Mouse (Mus musculus): ENCODE measurements around the gene Clgn. TPM values are rescaled to one million over a fixed set of nuclear protein-coding genes. Genes with fewer than 3 reads are reported as not detected.
A peak's percentile ranks its signal among the peaks of the same experiment; 100 is the strongest.

Clgn gene
- polyA plus RNA-seq, 1 experiment = 0.06 TPM

DNA sequence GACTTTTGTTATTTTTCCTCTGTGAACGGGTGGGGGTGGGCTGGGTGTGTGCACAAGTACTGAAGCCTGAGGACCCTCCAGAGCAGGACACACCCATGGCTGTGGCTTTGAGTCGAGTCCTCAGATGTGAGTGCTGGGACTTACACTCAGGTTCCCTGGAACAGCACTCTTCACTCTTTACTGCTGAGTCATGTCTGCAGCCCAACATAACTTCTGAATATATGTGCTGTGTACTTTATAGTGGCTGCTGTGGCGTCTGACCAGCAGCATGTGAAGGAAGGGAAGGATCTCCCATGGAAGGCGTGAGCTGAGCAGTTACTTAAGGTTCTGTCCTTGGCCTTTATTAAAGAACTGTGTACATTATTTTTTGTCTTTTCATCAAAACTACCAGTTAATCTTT lies 9.5 kb upstream of the Clgn start:
- H3K4me1 ChIP-seq (ENCODE audit: control insufficient read depth, insufficient read depth, low read length) = no peaks in the 10 kb centered on the region
- no peak overlapping the region for H3K4me3 ChIP-seq (ENCODE audit: insufficient read depth, low read depth, low read length)
- no peaks in the 10 kb centered on the region for H3K36me3 ChIP-seq (ENCODE audit: control insufficient read depth, insufficient read depth, low read length)
- WGBS = 67% methylated on average over 4 of the region's 4 CpGs
- H3K27ac ChIP-seq (ENCODE audit: insufficient read depth, low read depth, low read length) = no peak overlapping the region
- no peak for DNase-seq
- TF ChIP-seq POLR2A (IDR thresholded peaks at IDR 0.05; ENCODE audit: low read depth, low read length) (no peak), CTCF (conservative IDR thresholded peaks at IDR 0.05; ENCODE audit: insufficient read depth, insufficient read length, low read depth, low read length) (no peak)
- no peaks in the 10 kb centered on the region for H3K27me3 ChIP-seq (replicated peaks; ENCODE audit: control insufficient read depth, insufficient read depth, low read length)

DNA sequence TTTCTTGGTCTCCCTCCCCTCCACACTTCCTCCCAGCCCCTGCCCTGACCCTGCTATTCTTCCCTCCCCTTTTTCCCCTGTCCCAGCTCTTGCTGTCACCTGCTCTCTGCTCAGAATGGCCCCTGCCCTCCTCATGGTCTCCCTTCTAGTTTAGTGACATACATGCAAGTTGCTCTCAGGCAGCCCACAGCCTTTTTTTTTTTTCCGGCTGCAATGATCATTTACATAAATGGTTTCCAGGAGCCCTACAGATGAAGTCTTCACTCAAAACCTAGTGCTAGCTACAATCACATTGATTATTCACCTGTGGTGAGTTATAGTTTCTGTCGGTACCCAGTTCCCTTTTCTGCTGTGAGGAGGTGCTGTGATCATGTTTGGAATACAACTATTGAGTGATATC lies 8.7 kb upstream of the Clgn start:
- WGBS = 84% methylated on average over 2 of the region's 2 CpGs
- Histone ChIP-seq H3K4me3 (ENCODE audit: insufficient read depth, low read depth, low read length) (no peak overlapping the region), H3K4me1 (ENCODE audit: control insufficient read depth, insufficient read depth, low read length) (no peaks in the 10 kb centered on the region), H3K27ac (ENCODE audit: insufficient read depth, low read depth, low read length) (no peak overlapping the region), H3K27me3 (replicated peaks; ENCODE audit: control insufficient read depth, insufficient read depth, low read length) (no peaks in the 10 kb centered on the region), H3K36me3 (ENCODE audit: control insufficient read depth, insufficient read depth, low read length) (no peaks in the 10 kb centered on the region)
- no peak for DNase-seq
- no peak for TF ChIP-seq POLR2A (IDR thresholded peaks at IDR 0.05; ENCODE audit: low read depth, low read length)
- TF ChIP-seq CTCF (conservative IDR thresholded peaks at IDR 0.05; ENCODE audit: insufficient read depth, insufficient read length, low read depth, low read length) = no peak

DNA sequence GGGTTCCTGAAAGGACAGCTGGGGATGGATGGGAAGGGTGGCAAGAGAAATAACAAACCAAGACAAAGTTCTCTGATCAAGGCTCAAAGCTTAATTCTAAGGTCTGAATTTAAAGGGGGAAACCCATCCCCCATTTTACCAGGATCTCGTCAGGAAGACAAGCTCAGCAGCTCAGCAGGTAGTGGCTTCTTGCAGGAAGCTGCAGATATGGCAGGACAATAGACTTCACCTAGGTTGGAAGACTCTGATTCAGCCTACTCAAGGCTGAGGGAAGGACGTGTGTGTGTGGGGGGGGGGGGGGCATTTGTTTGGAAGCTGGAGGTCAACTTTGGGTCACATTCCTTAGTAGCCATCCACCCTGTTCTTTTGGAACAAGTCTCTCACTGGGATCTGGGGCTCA lies 6.8 kb upstream of the Clgn start:
- 38% methylated on average over 2 of the region's 2 CpGs for WGBS
- DNase-seq = no peak
- Histone ChIP-seq H3K27me3 (replicated peaks; ENCODE audit: control insufficient read depth, insufficient read depth, low read length) (no peaks in the 10 kb centered on the region), H3K4me1 (ENCODE audit: control insufficient read depth, insufficient read depth, low read length) (no peaks in the 10 kb centered on the region), H3K27ac (ENCODE audit: insufficient read depth, low read depth, low read length) (no peak overlapping the region), H3K4me3 (ENCODE audit: insufficient read depth, low read depth, low read length) (no peak overlapping the region), H3K36me3 (ENCODE audit: control insufficient read depth, insufficient read depth, low read length) (no peaks in the 10 kb centered on the region)
- TF ChIP-seq CTCF (conservative IDR thresholded peaks at IDR 0.05; ENCODE audit: insufficient read depth, insufficient read length, low read depth, low read length) = no peak
- no peak for TF ChIP-seq POLR2A (IDR thresholded peaks at IDR 0.05; ENCODE audit: low read depth, low read length)

DNA sequence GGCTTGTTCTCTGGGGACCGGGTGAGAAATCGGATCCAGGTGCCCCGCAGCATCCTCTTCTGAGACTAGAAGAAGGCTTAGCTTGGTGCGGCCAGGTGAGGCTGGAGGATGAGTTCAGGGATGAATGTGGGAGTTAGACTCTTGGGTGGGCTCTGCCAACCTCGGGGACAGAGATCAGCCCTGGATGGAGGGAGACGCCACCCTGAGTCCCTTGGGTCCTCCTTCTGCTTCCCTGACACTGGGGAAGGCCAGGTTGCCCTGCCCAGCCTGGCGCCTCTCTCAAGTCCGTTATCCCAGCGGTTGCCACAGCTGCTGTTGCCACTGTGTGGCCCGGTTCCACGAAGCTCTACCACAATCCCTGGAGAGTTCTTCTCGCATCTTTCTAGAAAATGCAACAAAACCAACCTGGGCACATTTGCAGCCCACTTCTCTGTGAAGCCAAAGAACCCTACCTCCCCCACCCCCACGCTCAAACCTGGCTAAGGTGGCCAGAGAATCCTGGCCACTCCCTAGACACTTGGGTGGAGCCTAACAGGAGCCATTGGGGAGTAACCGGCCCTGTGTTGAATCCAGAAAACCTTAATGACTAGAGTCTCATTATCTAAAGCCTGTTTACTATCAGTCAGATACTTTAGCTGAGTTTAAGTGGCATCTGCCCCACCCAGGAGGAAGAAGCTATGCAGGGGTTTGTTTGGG lies 487 bp downstream of the Clgn start:
- H3K4me3 ChIP-seq (ENCODE audit: insufficient read depth, low read depth, low read length) = no peak overlapping the region
- WGBS = 10% methylated on average over 14 of the region's 14 CpGs
- H3K27me3 ChIP-seq (replicated peaks; ENCODE audit: control insufficient read depth, insufficient read depth, low read length) = peaks cover 1% of the 10 kb centered on the region
- H3K36me3 ChIP-seq (ENCODE audit: control insufficient read depth, insufficient read depth, low read length) = no peaks in the 10 kb centered on the region
- no peaks in the 10 kb centered on the region for H3K4me1 ChIP-seq (ENCODE audit: control insufficient read depth, insufficient read depth, low read length)
- TF ChIP-seq CTCF (conservative IDR thresholded peaks at IDR 0.05; ENCODE audit: insufficient read depth, insufficient read length, low read depth, low read length) = no peak
- no peak for TF ChIP-seq POLR2A (IDR thresholded peaks at IDR 0.05; ENCODE audit: low read depth, low read length)
- DNase-seq = no peak
- H3K27ac ChIP-seq (ENCODE audit: insufficient read depth, low read depth, low read length) = no peak overlapping the region

DNA sequence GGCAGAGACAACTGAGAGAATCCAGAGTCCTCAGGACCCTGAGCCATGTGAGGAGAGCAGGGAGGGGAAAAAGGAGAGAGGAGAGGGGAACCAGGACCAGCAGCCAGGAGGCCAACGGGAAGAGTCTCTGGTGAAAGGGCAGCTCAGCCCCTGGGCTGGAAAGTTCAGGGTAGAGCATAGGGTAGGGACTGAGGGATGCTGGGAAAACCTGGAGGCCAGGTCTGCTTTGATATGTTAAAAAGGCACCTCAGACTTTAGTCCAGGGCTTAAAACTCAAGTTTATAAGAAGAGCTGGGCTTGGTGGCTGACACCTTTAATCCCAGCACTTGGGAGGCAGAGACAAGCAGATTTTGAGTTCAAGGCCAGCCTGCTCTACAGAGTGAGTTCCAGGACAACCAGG lies 2.9 kb downstream of the Clgn start:
- Histone ChIP-seq H3K27ac (ENCODE audit: insufficient read depth, low read depth, low read length) (no peak overlapping the region), H3K4me1 (ENCODE audit: control insufficient read depth, insufficient read depth, low read length) (no peaks in the 10 kb centered on the region), H3K4me3 (ENCODE audit: insufficient read depth, low read depth, low read length) (no peak overlapping the region), H3K36me3 (ENCODE audit: control insufficient read depth, insufficient read depth, low read length) (no peaks in the 10 kb centered on the region), H3K27me3 (replicated peaks; ENCODE audit: control insufficient read depth, insufficient read depth, low read length) (peaks cover 1% of the 10 kb centered on the region)
- TF ChIP-seq CTCF (conservative IDR thresholded peaks at IDR 0.05; ENCODE audit: insufficient read depth, insufficient read length, low read depth, low read length) (no peak), POLR2A (IDR thresholded peaks at IDR 0.05; ENCODE audit: low read depth, low read length) (no peak)
- 57% methylated on average over 1 of the region's 1 CpGs for WGBS
- DNase-seq = no peak

DNA sequence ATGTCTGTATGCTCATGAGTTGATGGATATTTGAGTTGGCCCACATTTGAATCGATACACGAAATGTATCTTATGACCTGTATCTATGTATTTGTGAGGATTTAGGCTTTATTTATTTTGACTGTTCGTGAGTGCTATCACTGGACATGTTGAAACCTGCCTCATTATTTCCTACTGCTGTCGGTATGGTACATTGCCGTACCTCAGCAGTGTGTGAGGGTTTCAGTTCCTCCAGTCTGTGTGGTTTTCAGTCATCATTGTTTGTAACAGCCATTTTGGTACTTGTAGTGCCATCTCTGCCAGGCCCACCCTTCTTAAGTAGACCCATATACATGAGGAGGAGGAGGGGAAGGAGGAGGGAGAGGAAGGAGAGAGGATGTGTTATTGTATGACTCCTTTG lies 4.7 kb downstream of the Clgn start:
- no peaks in the 10 kb centered on the region for H3K36me3 ChIP-seq (ENCODE audit: control insufficient read depth, insufficient read depth, low read length)
- H3K27me3 ChIP-seq (replicated peaks; ENCODE audit: control insufficient read depth, insufficient read depth, low read length) = peaks cover 1% of the 10 kb centered on the region
- H3K4me3 ChIP-seq (ENCODE audit: insufficient read depth, low read depth, low read length) = no peak overlapping the region
- TF ChIP-seq POLR2A (IDR thresholded peaks at IDR 0.05; ENCODE audit: low read depth, low read length) (no peak), CTCF (conservative IDR thresholded peaks at IDR 0.05; ENCODE audit: insufficient read depth, insufficient read length, low read depth, low read length) (no peak)
- H3K4me1 ChIP-seq (ENCODE audit: control insufficient read depth, insufficient read depth, low read length) = no peaks in the 10 kb centered on the region
- WGBS = 92% methylated on average over 5 of the region's 5 CpGs
- H3K27ac ChIP-seq (ENCODE audit: insufficient read depth, low read depth, low read length) = no peak overlapping the region
- DNase-seq = no peak

DNA sequence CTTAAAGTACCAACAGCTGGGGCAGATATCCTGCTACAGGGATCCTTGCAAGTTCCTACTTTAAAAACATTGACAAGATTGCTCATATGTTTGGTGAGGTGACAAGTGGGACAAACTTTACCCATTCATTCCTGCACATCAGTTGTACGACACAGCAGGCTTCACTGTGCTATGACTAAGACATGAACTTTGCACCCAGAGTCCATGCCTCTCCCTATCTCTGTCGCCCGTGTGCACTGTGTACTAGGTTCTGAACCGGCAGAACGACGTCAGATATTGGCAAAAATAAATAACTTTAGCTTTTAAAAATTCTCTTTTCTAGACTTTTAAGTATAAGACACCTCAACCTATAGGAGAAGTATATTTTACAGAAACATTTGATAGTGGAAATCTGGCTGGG lies 7.0 kb downstream of the Clgn start:
- H3K4me1 ChIP-seq (ENCODE audit: control insufficient read depth, insufficient read depth, low read length) = no peaks in the 10 kb centered on the region
- DNase-seq = peak; percentile 16
- TF ChIP-seq POLR2A (IDR thresholded peaks at IDR 0.05; ENCODE audit: low read depth, low read length) (no peak), CTCF (conservative IDR thresholded peaks at IDR 0.05; ENCODE audit: insufficient read depth, insufficient read length, low read depth, low read length) (no peak)
- no peak overlapping the region for H3K27ac ChIP-seq (ENCODE audit: insufficient read depth, low read depth, low read length)
- H3K36me3 ChIP-seq (ENCODE audit: control insufficient read depth, insufficient read depth, low read length) = no peaks in the 10 kb centered on the region
- 62% methylated on average over 6 of the region's 6 CpGs for WGBS
- no peak overlapping the region for H3K4me3 ChIP-seq (ENCODE audit: insufficient read depth, low read depth, low read length)
- no peaks in the 10 kb centered on the region for H3K27me3 ChIP-seq (replicated peaks; ENCODE audit: control insufficient read depth, insufficient read depth, low read length)

Measured in kidney, adult 2 months (tissue).